Mouse (Mus musculus) heart, adult 11 months (tissue): Measurements from ENCODE around the gene Bach2.
A peak's percentile ranks its signal among the peaks of the same experiment; 100 is the strongest.

Source experiments
- DNase-seq: peaks from one replicate; pipeline ENCODE4 v3.0.0; 2022

The Bach2 gene

GRCm38 (mm10) chr4:32434612-32435011 lies 196.0 kb downstream of the Bach2 start:
- DNase-seq: peak; percentile 62

- DNase-seq: peak; percentile 55
Measured at GRCm38 (mm10) chr4:32439974-32440739, 201.6 kb downstream of the Bach2 start.

- DNase-seq: peak; percentile 66
Measured at GRCm38 (mm10) chr4:32440740-32441072, 202.1 kb downstream of the Bach2 start.

GRCm38 (mm10) chr4:32444671-32445196 lies 206.1 kb downstream of the Bach2 start:
- DNase-seq: peak; percentile 13

- peak; percentile 82 for DNase-seq
Measured at GRCm38 (mm10) chr4:32447850-32448249, 209.2 kb downstream of the Bach2 start.

GRCm38 (mm10) chr4:32461986-32462385 lies 223.4 kb downstream of the Bach2 start:
- DNase-seq: no peak

- peak; percentile 84 for DNase-seq
Measured at GRCm38 (mm10) chr4:32463065-32463464, 224.5 kb downstream of the Bach2 start.

GRCm38 (mm10) chr4:32464540-32464939 lies 225.9 kb downstream of the Bach2 start:
- DNase-seq: no peak

- DNase-seq: no peak
Measured at GRCm38 (mm10) chr4:32466031-32466430, 227.4 kb downstream of the Bach2 start.

- peak; percentile 13 for DNase-seq
Measured at GRCm38 (mm10) chr4:32477977-32478660, 239.5 kb downstream of the Bach2 start.

- peak; percentile 7 for DNase-seq
Measured at GRCm38 (mm10) chr4:32479231-32479630, 240.6 kb downstream of the Bach2 start.

- peak; percentile 43 for DNase-seq
Measured at GRCm38 (mm10) chr4:32479801-32480700, 241.4 kb downstream of the Bach2 start.

- peak; percentile 85 for DNase-seq
Measured at GRCm38 (mm10) chr4:32481366-32482055, 242.9 kb downstream of the Bach2 start.

GRCm38 (mm10) chr4:32482138-32482537 lies 243.5 kb downstream of the Bach2 start:
- DNase-seq: peak; percentile 18

GRCm38 (mm10) chr4:32482936-32483335 lies 244.3 kb downstream of the Bach2 start:
- DNase-seq: peak; percentile 53

- peak; percentile 63 for DNase-seq
Measured at GRCm38 (mm10) chr4:32485848-32486247, 247.2 kb downstream of the Bach2 start.

- peak; percentile 81 for DNase-seq
Measured at GRCm38 (mm10) chr4:32486654-32487398, 248.2 kb downstream of the Bach2 start.

- DNase-seq: no peak
Measured at GRCm38 (mm10) chr4:32489186-32489585, 250.6 kb downstream of the Bach2 start.

- no peak for DNase-seq
Measured at GRCm38 (mm10) chr4:32491176-32491575, 252.6 kb downstream of the Bach2 start.

- DNase-seq: peak; percentile 64
Measured at GRCm38 (mm10) chr4:32492834-32493233, 254.2 kb downstream of the Bach2 start.

- peak; percentile 84 for DNase-seq
Measured at GRCm38 (mm10) chr4:32501780-32502179, 263.2 kb downstream of the Bach2 start.

- no peak for DNase-seq
Measured at GRCm38 (mm10) chr4:32502181-32502580, 263.6 kb downstream of the Bach2 start.
